Mouse (Mus musculus) cerebellum, adult 2 months (tissue): ENCODE results near the gene Capn11.

Source experiments
- CTCF ChIP-seq: fragments of 200-500 bp; IDR thresholded peaks from 2 replicates; pipeline ENCODE4 v1.5.1; 2011; ENCODE audit warnings: low read depth, mild to moderate bottlenecking, control low read depth, low read length, moderate library complexity, borderline replicate concordance; ENCODE audit not compliant: insufficient read depth
- POLR2A ChIP-seq: fragments of 200-500 bp; IDR thresholded peaks from 2 replicates; pipeline ENCODE4 v1.6.1; 2011; ENCODE audit warnings: low read length, control low read depth, borderline replicate concordance; ENCODE audit not compliant: insufficient read depth

GRCm38 (mm10) chr17:45591701-45592605 lies 67.2 kb downstream of the Capn11 start:
- TF ChIP-seq CTCF = no peak
- TF ChIP-seq POLR2A = no peak
